Mouse (Mus musculus): ENCODE results near the gene 1700020L24Rik. TPM values are rescaled to one million over a fixed set of nuclear protein-coding genes. Genes with fewer than 3 reads are reported as not detected.
A peak's percentile ranks its signal among the peaks of the same experiment; 100 is the strongest.

1700020L24Rik gene
- polyA plus RNA-seq, 1 experiment from 2014 or later: 0.44 TPM

DNA sequence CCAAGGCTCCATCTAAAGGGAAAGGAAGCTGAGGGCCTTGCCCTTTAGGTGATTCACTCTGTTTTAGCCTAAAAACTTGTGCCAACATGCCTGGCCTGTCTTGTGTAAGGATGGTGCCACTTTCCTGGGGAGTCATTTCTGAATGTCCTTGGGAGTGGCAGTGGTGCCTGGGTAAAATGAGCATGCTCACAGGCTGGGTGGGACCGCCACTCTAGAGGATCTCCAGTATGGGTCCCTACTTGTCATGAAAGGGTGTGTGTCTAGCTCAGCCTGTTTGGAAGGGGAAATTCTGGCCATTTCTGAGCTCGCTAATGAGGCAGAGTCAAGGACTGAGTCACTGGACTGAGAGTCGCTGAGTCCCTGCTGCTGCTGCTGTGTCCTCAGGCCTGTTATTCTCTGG is 18.1 kb downstream of the 1700020L24Rik start:
- Histone ChIP-seq H3K4me2 (no peak overlapping the region), H3K9me3 (no peaks in the 10 kb centered on the region), H3K36me3 (no peaks in the 10 kb centered on the region), H3K27ac (0 out of 2 replicates have a peak overlapping the region, but pooled peaks have one; percentile 17), H3K9ac (replicated peaks) (no peak overlapping the region), H3K27me3 (peaks cover 7% of the 10 kb centered on the region), H3K4me1 (replicated peaks) (peaks cover 40% of the 10 kb centered on the region), H3K4me3 (replicated peaks) (no peak overlapping the region)
- 59% methylated on average over 3 of the region's 3 CpGs for WGBS
- ATAC-seq (ENCODE audit: insufficient number of reproducible peaks, insufficient read depth, low FRiP score, low TSS enrichment, low read depth): no peak

DNA sequence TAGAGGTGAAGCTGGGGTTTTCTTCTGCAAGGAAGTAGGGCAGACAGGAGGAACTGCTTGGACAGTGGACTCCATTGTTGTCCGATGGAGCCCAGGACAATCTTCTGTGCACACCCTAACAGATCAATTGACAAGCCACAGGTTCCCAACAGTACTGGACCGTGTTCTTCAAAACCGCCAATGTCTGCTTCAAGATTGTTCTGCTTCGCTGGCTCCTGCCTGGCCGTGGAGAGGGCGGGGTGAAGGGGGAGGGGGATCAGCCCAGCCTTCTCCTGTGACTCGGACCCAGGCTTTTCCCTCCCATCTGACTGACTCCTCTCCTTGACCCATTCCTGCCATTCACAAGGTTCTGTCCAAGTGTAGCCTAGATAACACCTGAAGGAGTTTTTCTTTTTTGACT is 19.8 kb downstream of the 1700020L24Rik start:
- Histone ChIP-seq H3K27ac (peak overlapping the region; percentile 74), H3K9ac (replicated peaks) (no peak overlapping the region), H3K4me1 (replicated peaks) (peaks cover 43% of the 10 kb centered on the region), H3K36me3 (no peaks in the 10 kb centered on the region), H3K9me3 (no peaks in the 10 kb centered on the region), H3K4me3 (replicated peaks) (no peak overlapping the region), H3K4me2 (0 out of 2 replicates have a peak overlapping the region, but pooled peaks have one; percentile 7), H3K27me3 (peaks cover 23% of the 10 kb centered on the region)
- no peak for ATAC-seq (ENCODE audit: insufficient number of reproducible peaks, insufficient read depth, low FRiP score, low TSS enrichment, low read depth)
- 43% methylated on average over 7 of the region's 7 CpGs for WGBS

DNA sequence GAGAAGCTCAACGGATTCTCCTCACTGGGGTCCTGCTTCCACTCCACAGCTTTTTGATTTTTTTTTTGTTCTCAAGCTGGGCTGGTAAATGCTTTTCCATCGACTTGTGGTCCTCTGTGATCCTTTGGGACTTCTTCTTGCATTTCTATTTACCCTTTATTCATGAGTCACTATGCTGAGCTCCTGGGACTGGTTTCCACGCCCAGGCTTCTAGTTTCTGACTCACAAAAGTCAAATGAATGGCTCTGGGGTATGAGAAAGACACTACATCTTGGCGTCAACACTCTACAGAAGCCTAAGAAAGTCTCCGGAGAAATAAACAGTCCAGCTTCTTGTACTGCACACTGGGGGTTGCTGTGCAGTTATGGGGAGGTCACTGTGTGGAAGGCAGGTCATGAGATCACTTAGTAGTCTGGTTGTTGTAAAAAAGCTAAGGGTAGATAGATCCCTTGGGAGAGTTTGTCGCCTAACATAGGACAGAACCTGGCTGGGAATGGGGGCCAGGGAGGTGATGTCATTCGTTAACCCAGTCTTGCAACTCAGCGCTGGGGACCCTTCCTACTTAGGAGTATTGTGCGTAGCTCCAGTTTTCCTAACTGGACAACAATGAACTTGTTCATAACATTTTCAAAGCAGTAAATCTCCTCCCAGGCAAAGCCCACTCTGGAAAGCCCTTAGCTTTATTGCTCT is 20.6 kb downstream of the 1700020L24Rik start:
- no peak overlapping the region for H3K9ac ChIP-seq (replicated peaks)
- 42% methylated on average over 9 of the region's 9 CpGs for WGBS
- H3K4me3 ChIP-seq (replicated peaks): no peak overlapping the region
- peaks cover 51% of the 10 kb centered on the region for H3K4me1 ChIP-seq (replicated peaks)
- no peaks in the 10 kb centered on the region for H3K9me3 ChIP-seq
- H3K4me2 ChIP-seq: peak overlapping the region; percentile 7; the same call in 1 of the 2 replicates
- ATAC-seq (ENCODE audit: insufficient number of reproducible peaks, insufficient read depth, low FRiP score, low TSS enrichment, low read depth): peak; percentile 69
- no peaks in the 10 kb centered on the region for H3K36me3 ChIP-seq
- peaks cover 28% of the 10 kb centered on the region for H3K27me3 ChIP-seq
- H3K27ac ChIP-seq: peak overlapping the region; percentile 74

DNA sequence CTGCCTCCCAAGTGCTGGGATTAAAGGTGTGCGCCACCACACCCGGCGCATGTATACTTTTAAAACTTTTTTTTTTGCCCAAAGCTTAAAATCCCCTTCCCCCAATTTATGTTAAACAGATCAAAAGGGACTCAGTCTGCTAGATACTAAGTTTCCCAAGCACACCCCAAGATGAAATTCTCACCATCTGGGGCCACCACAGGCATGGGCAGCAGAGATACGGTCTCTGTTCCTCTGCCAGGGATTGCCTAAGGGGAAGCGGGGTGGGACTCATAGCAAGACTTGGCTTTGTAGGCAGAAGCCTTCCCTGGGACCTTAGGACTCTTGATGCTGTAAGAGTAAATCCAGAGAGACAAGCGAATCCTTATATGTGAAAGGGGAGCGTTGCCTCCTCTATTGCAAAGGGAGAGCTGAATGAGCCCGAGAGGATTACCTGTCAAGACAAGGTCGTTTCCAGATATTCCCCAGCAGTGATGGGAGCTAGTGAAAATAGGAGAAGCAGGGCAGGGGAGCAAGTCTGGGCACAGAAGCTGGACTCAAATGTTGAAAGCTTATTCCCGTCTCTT is 24.1 kb downstream of the 1700020L24Rik start:
- H3K27ac ChIP-seq: no peak overlapping the region
- H3K9ac ChIP-seq (replicated peaks): no peak overlapping the region
- no peak for ATAC-seq (ENCODE audit: insufficient number of reproducible peaks, insufficient read depth, low FRiP score, low TSS enrichment, low read depth)
- no peaks in the 10 kb centered on the region for H3K36me3 ChIP-seq
- H3K9me3 ChIP-seq: no peaks in the 10 kb centered on the region
- peaks cover 37% of the 10 kb centered on the region for H3K4me1 ChIP-seq (replicated peaks)
- H3K27me3 ChIP-seq: peaks cover 48% of the 10 kb centered on the region
- H3K4me3 ChIP-seq (replicated peaks): peak overlapping the region; percentile 69; the same call in 1 of the 2 replicates
- H3K4me2 ChIP-seq: peak overlapping the region; percentile 94
- 67% methylated on average over 10 of the region's 10 CpGs for WGBS

DNA sequence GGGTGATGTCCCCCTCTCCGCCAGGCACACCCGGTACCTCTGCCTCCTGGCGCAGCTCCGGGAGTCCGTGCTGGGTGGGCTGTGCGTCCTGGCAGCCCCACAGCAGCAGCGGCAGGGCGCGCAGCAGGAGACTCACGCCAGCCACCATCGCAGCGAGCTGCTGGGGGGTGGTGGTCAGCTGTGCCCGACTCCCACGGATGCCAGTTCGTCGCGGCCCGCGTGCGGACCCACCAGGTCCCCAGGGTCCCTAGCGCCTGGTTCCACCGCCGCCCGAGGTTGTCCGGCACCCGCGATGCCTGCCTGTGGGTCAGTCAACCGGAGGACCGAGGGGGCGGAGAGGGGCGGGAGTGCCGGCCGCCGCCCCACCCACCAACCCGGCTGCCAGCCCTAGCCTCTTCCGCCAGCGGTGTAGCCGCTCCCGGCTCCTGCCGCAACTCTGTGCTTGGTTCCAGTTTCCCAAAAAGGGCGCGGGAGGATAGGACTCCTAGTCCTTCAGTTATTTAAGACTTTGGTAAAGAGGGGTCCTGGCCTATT is 25.3 kb downstream of the 1700020L24Rik start, which contains the start of gene Mmp28:
Gene Mmp28 (minus strand): TSS at position 361 of the 534 bp plus-strand sequence.
- Histone ChIP-seq H3K27me3 (peaks cover 48% of the 10 kb centered on the region), H3K4me2 (peak within 1 kb of the TSS; percentile 94), H3K36me3 (no peaks in the 10 kb centered on the region), H3K9me3 (no peaks in the 10 kb centered on the region), H3K4me1 (replicated peaks) (peaks cover 37% of the 10 kb centered on the region), H3K27ac (no peak within 1 kb of the TSS), H3K9ac (replicated peaks) (peak within 1 kb of the TSS; percentile 74), H3K4me3 (replicated peaks) (peak within 1 kb of the TSS; percentile 69)
- ATAC-seq (ENCODE audit: insufficient number of reproducible peaks, insufficient read depth, low FRiP score, low TSS enrichment, low read depth): no peak
- under 1% methylated on average over 42 of the region's 42 CpGs for WGBS

DNA sequence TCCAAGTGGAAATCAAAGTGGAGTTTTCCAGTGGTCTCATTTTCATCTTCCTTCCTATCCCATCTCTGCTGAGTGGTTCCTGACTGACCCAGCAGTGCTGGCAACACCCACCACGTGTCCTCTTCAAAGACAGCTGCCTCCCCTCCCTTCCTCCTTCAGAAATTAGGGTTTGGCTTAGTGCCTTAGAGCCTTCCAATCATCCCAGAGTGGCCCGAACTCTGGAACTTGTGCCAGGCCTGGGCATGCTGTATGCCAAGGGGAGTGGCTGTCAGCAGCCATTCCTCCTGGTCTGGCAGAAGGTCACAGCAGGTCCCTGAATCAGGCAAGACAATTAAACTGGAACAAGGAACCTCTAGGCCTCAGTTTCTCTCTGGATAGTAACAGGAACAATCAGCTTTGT is 28.5 kb downstream of the 1700020L24Rik start:
- Histone ChIP-seq H3K36me3 (no peaks in the 10 kb centered on the region), H3K9me3 (no peaks in the 10 kb centered on the region), H3K27me3 (peaks cover 44% of the 10 kb centered on the region), H3K4me1 (replicated peaks) (peaks cover 25% of the 10 kb centered on the region), H3K9ac (replicated peaks) (no peak overlapping the region), H3K27ac (no peak overlapping the region), H3K4me3 (replicated peaks) (no peak overlapping the region), H3K4me2 (no peak overlapping the region)
- ATAC-seq (ENCODE audit: insufficient number of reproducible peaks, insufficient read depth, low FRiP score, low TSS enrichment, low read depth): no peak
- 31% methylated on average over 2 of the region's 2 CpGs for WGBS

DNA sequence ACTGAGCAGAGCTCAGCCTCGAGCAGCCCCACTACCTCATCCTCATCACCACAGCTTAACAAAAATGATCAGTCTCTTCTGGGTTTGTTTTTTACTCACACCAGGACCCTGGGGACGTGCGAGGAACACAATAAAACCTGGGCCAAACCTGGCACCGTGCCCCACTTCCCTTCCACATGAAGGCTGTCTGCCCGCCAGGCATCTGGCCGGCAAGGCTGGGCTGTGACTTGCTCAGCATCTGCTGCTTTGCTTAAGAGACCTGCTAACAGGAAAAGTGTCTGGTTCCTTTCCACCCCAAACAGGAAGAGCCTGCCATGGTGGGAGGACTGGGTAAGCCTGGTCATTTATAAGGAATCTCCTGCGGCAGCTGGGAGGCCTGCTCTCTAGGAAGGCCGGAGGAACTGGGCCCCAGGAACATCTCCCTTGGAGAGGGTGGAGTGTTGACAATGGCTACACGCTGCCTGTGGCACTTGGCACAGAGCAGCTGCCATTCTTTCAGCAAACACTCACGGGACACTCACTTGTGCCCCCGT is 29.7 kb downstream of the 1700020L24Rik start:
- ATAC-seq (ENCODE audit: insufficient number of reproducible peaks, insufficient read depth, low FRiP score, low TSS enrichment, low read depth): no peak
- no peak overlapping the region for H3K4me3 ChIP-seq (replicated peaks)
- H3K9me3 ChIP-seq: no peaks in the 10 kb centered on the region
- WGBS: 44% methylated on average over 11 of the region's 11 CpGs
- H3K4me2 ChIP-seq: no peak overlapping the region
- H3K9ac ChIP-seq (replicated peaks): no peak overlapping the region
- H3K36me3 ChIP-seq: no peaks in the 10 kb centered on the region
- peaks cover 27% of the 10 kb centered on the region for H3K4me1 ChIP-seq (replicated peaks)
- H3K27me3 ChIP-seq: peaks cover 31% of the 10 kb centered on the region
- peak overlapping the region; percentile 59; the same call in 1 of the 2 replicates for H3K27ac ChIP-seq

DNA sequence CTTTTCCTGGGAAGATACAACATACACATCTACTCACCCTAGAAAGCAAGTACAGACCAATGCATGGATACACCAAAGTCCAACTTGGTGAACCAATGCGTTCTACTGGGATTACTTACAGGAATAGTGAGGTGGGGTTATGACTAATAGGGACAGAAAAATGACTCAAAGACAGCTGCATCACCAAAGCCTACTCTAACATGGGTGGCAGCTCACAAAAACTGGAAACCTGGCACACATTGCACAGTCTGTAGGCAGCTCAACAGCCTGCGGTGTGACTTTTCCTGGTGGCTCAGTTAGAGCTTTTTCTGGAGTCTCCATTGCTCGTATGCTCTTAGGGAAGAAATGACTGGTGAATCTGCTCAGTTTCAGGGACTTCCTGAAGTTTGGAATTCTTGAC is 31.3 kb downstream of the 1700020L24Rik start:
- no peak overlapping the region for H3K4me2 ChIP-seq
- WGBS: 90% methylated on average over 3 of the region's 3 CpGs
- no peaks in the 10 kb centered on the region for H3K9me3 ChIP-seq
- H3K36me3 ChIP-seq: no peaks in the 10 kb centered on the region
- no peak overlapping the region for H3K4me3 ChIP-seq (replicated peaks)
- no peak overlapping the region for H3K9ac ChIP-seq (replicated peaks)
- no peak overlapping the region for H3K27ac ChIP-seq
- no peak for ATAC-seq (ENCODE audit: insufficient number of reproducible peaks, insufficient read depth, low FRiP score, low TSS enrichment, low read depth)
- H3K4me1 ChIP-seq (replicated peaks): peaks cover 15% of the 10 kb centered on the region
- peaks cover 16% of the 10 kb centered on the region; the same call in 1 of the 2 replicates for H3K27me3 ChIP-seq

DNA sequence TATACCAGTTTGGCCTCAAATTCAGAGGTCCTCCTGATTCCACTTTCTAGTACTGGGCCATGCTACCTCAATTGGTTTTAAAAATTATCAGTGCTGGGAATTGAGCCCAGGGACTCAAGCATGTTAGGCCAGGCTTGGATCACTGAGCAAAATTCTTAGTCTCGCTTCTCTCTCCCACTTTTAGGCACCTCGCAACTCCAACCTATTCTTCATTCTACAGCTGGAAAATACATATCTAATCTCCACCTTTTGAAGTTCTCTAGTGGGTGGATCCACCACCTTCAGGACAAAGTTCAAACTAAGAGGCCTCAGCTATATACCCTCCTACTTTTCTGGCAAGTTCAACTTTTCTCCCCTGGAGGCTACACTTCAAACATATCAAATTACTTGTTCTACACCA is 34.3 kb downstream of the 1700020L24Rik start:
- peak overlapping the region; percentile 98; the same call in 1 of the 2 replicates for H3K27ac ChIP-seq
- H3K27me3 ChIP-seq: peaks cover 4% of the 10 kb centered on the region; the same call in 1 of the 2 replicates
- peak overlapping the region; percentile 58 for H3K4me2 ChIP-seq
- 0 out of 2 replicates have a peak overlapping the region, but pooled peaks have one; percentile 89 for H3K4me3 ChIP-seq (replicated peaks)
- H3K36me3 ChIP-seq: peaks cover 9% of the 10 kb centered on the region
- H3K4me1 ChIP-seq (replicated peaks): peaks cover 24% of the 10 kb centered on the region
- WGBS: 73% methylated on average over 2 of the region's 2 CpGs
- no peak for ATAC-seq (ENCODE audit: insufficient number of reproducible peaks, insufficient read depth, low FRiP score, low TSS enrichment, low read depth)
- H3K9ac ChIP-seq (replicated peaks): peak overlapping the region; percentile 48; the same call in 1 of the 2 replicates
- H3K9me3 ChIP-seq: no peaks in the 10 kb centered on the region

DNA sequence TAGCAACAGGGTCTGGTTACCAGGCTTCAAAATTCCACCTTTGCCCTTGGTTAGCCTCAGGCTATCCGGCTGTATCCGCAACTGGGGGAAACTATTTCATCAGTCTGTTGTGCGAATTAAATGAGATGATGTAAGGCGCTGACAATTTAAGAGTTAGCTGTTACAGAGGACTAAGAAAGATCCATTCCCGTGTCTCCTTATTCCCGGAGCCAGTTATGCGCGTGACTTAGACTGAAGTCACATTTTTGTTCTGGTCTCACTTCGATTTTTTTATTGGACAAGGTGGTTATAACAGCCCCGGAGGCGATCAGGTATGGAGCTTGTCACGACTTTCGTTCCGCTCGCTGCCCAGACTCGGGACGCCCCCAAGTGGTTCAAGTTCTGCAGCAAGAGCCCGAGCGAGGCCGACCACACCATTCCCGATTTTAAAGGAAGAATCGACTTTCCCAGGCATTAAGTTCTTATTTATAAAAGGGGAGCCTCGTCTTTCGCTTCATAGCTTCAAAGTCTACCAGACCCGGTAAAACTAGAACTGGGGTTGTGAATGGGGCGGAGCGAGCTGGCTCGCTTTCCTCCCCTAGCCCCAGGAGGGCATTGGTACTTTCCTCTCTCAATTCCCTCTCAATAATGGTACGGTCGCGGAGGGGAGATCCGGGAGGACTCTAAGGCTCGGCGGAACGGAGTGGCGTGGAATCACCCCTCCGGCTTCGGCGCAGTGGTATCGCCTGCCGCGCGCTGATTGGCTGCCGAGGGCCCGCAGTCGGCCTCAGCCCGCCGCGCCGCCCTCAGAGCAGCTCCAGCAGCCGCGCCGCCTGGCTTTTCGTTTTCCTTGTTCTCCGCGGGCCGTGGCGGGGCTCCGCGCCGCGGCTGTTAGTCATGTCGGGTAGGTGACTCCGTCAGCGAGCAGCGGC is 35.1 kb downstream of the 1700020L24Rik start, which contains the start of gene Taf15:
Gene Taf15 (plus strand): TSS at position 763 of the 911 bp plus-strand sequence.
- Histone ChIP-seq H3K9me3 (no peaks in the 10 kb centered on the region), H3K4me2 (peak within 1 kb of the TSS; percentile 80), H3K9ac (replicated peaks) (peak within 1 kb of the TSS; percentile 90), H3K27ac (peak within 1 kb of the TSS; percentile 98), H3K4me1 (replicated peaks) (peaks cover 16% of the 10 kb centered on the region), H3K27me3 (peaks cover 4% of the 10 kb centered on the region; the same call in 1 of the 2 replicates), H3K4me3 (replicated peaks) (peak within 1 kb of the TSS; percentile 89), H3K36me3 (peaks cover 13% of the 10 kb centered on the region)
- peak; percentile 98 for ATAC-seq (ENCODE audit: insufficient number of reproducible peaks, insufficient read depth, low FRiP score, low TSS enrichment, low read depth)
- WGBS: under 1% methylated on average over 66 of the region's 66 CpGs

Measured in limb, embryonic 12.5 days (tissue).